Mouse (Mus musculus): Measurements from ENCODE around the gene Gramd2.

DNA sequence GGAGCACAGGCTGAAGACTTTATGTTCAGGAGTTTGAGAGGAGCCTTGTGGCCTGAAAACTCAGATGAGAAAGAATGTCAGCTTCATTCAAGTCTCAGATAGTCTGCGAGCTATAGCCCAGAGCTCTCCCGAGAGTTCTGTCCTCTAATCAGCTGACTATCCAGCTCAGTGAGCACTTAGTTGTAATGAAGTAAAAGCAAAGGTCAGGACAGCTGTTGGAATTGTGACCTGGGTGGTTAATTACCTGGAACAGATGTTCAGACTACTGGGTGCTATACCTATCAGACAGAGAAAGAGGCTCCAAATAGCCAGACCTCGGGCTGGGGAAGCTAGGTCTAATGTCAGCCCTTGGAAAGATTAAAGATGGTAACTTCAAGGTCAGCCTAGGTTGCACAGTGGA is 16.0 kb upstream of the Gramd2 start:
- TF ChIP-seq POLR2A (IDR thresholded peaks at IDR 0.05; ENCODE audit: insufficient read depth, low read length) (no peak), CTCF (IDR thresholded peaks at IDR 0.05; ENCODE audit: low read depth, low read length) (no peak), EP300 (IDR thresholded peaks at IDR 0.05; ENCODE audit: insufficient read depth, low read depth, low read length) (no peak)
